Mouse (Mus musculus) liver, embryonic 16.5 days (tissue): ENCODE data around the gene Fam151a. TPM values are rescaled to one million over a fixed set of nuclear protein-coding genes. Genes with fewer than 3 reads are reported as not detected.
"Not testable (repeated sequence)": the region's sequence is repeated elsewhere in the genome, so short reads cannot be mapped to it uniquely, and the experiment has no call there.

Experiments
- ATAC-seq: fragments of 200-750 bp; cut with Nextera tagmentation; 2 replicates; pipeline ENCODE4 v1.8.0; 2017; ENCODE audit warnings: low read depth, mild to moderate bottlenecking, moderate number of reproducible peaks, moderate library complexity
- H3K27ac ChIP-seq: fragments of 300-500 bp; sonication (generic); 2 replicates; pipeline ENCODE4 v1.5.1; 2014; ENCODE audit warnings: mild to moderate bottlenecking, low read length
- H3K27me3 ChIP-seq: fragments of 300-500 bp; sonication (generic); 2 replicates; pipeline ENCODE4 v1.6.1; 2014; ENCODE audit warnings: low read depth, low read length, mixed read lengths; ENCODE audit not compliant: control insufficient read depth, insufficient read depth
- H3K36me3 ChIP-seq: fragments of 300-500 bp; sonication (generic); 2 replicates; pipeline ENCODE4 v1.6.1; 2014; ENCODE audit warnings: mild to moderate bottlenecking; ENCODE audit not compliant: control insufficient read depth, insufficient read depth
- H3K4me1 ChIP-seq: fragments of 300-500 bp; sonication (generic); 2 replicates; pipeline ENCODE4 v1.6.1; 2014; ENCODE audit warnings: low read depth, low read length, mixed read lengths; ENCODE audit not compliant: control insufficient read depth
- H3K4me2 ChIP-seq: fragments of 300-500 bp; sonication (generic); 2 replicates; pipeline ENCODE4 v1.6.1; 2014; ENCODE audit warnings: low read depth, low read length, mixed read lengths
- H3K4me3 ChIP-seq: fragments of 300-500 bp; sonication (generic); 2 replicates; pipeline ENCODE4 v1.5.1; 2014; ENCODE audit warnings: low read depth, mild to moderate bottlenecking, low read length
- H3K9ac ChIP-seq: fragments of 300-500 bp; sonication (generic); 2 replicates; pipeline ENCODE4 v1.6.1; 2014; ENCODE audit warnings: low read depth, low read length
- H3K9me3 ChIP-seq: fragments of 300-500 bp; sonication (generic); replicated peaks from 2 replicates; pipeline ENCODE4 v1.6.1; 2016; ENCODE audit warnings: low read length; ENCODE audit not compliant: control insufficient read depth
- WGBS: fragments of 180-500 bp; shearing (Covaris S2); extraction: QIAGEN DNeasy Blood & Tissue Kit; methylation state at CpG from one replicate; pipeline ENCODE4 v1.1.7; 2014; ENCODE audit not compliant: insufficient replicate concordance; 5-methylcytosine and 5-hydroxymethylcytosine counted together
- polyA plus RNA-seq: library from polyadenylated mRNA; unstranded; fragments of >200 nt; fragmentation: Nextera tagmentation; extraction: Ambion mirVana; gene quantifications from 2 replicates; pipeline ENCODE4 v1.2.1, GENCODE M21; 2015

Fam151a gene
- polyA plus RNA-seq, 1 experiment from 2014 or later = 0.05 TPM

GRCm38 (mm10) chr4:106793826-106794225 is 60.1 kb downstream of the Fam151a start:
- H3K9me3 ChIP-seq, H3K36me3 ChIP-seq, H3K4me3 ChIP-seq, H3K4me2 ChIP-seq, H3K9ac ChIP-seq, H3K27ac ChIP-seq, H3K27me3 ChIP-seq, ATAC-seq: not testable (repeated sequence)
- peaks cover 43% of the 10 kb centered on the region for H3K4me1 ChIP-seq
- WGBS = 90% methylated on average over 9 of the region's 9 CpGs

- peak; percentile 33 for ATAC-seq
- no peak overlapping the region for H3K27ac ChIP-seq
- H3K4me1 ChIP-seq = peaks cover 47% of the 10 kb centered on the region
- no peak overlapping the region for H3K4me3 ChIP-seq
- H3K9me3 ChIP-seq = no peaks in the 10 kb centered on the region
- no peak overlapping the region for H3K4me2 ChIP-seq
- no peaks in the 10 kb centered on the region for H3K36me3 ChIP-seq
- H3K9ac ChIP-seq = no peak overlapping the region
- WGBS = 27% methylated on average over 7 of the region's 7 CpGs
- no peaks in the 10 kb centered on the region for H3K27me3 ChIP-seq
Measured at GRCm38 (mm10) chr4:106794247-106794646, 60.6 kb downstream of the Fam151a start.

GRCm38 (mm10) chr4:106795289-106795688 is 61.6 kb downstream of the Fam151a start:
- Histone ChIP-seq H3K27me3 (no peaks in the 10 kb centered on the region), H3K9me3 (no peaks in the 10 kb centered on the region), H3K27ac (no peak overlapping the region), H3K36me3 (no peaks in the 10 kb centered on the region), H3K4me1 (peaks cover 54% of the 10 kb centered on the region), H3K4me2 (no peak overlapping the region), H3K4me3 (no peak overlapping the region), H3K9ac (no peak overlapping the region)
- WGBS = 79% methylated on average over 2 of the region's 2 CpGs
- no peak for ATAC-seq

Other genes with a start within 250 kb of the Fam151a start
- not detected in 2 replicates for gene Bsnd, start 241.6 kb upstream of the Fam151a start, polyA plus RNA-seq
- gene Dhcr24, start 172.9 kb upstream of the Fam151a start, polyA plus RNA-seq = 7.7 and 8.1 TPM in 2 replicates
- not detected in 2 replicates for gene Lexm, start 116.6 kb upstream of the Fam151a start, polyA plus RNA-seq
- gene Ttc22, start 111.5 kb upstream of the Fam151a start, polyA plus RNA-seq = 0.04 and 0.22 TPM in 2 replicates
- 4.9 and 5.4 TPM in 2 replicates for gene Pars2, start 82.8 kb upstream of the Fam151a start, polyA plus RNA-seq
- gene Ttc4, start 54.9 kb upstream of the Fam151a start, polyA plus RNA-seq = 33.6 and 34.0 TPM in 2 replicates
- 0.08 and 0.09 TPM in 2 replicates for gene Mroh7, start 3.0 kb upstream of the Fam151a start, polyA plus RNA-seq
- 4.9 and 6.1 TPM in 2 replicates for gene Acot11, start 71.1 kb downstream of the Fam151a start, polyA plus RNA-seq
- gene Ssbp3, start 176.8 kb downstream of the Fam151a start, polyA plus RNA-seq = 27.4 and 31.5 TPM in 2 replicates